Mouse (Mus musculus) lung, postnatal 0 days (tissue): ENCODE results near the gene Rasgrf1.

ENCODE experiments used
- CTCF ChIP-seq: IDR thresholded peaks from 2 replicates; pipeline ENCODE4 v1.5.1; 2016; ENCODE audit warnings: antibody characterized with exemption, mild to moderate bottlenecking
- EP300 ChIP-seq: IDR thresholded peaks from 2 replicates; pipeline ENCODE4 v1.6.1; 2016; ENCODE audit warnings: antibody characterized with exemption, mild to moderate bottlenecking, control low read depth

- no peak for TF ChIP-seq CTCF
- TF ChIP-seq EP300: no peak
Observed at GRCm38 (mm10) chr9:89907941-89908340, 1.8 kb upstream of the Rasgrf1 start.
